Mouse (Mus musculus) liver, embryonic 16.5 days (tissue): Measurements from ENCODE around the gene Mettl21c. TPM values are rescaled to one million over a fixed set of nuclear protein-coding genes. Genes with fewer than 3 reads are reported as not detected.

ENCODE experiments used
- ATAC-seq: fragments of 200-750 bp; cut with Nextera tagmentation; 2 replicates; pipeline ENCODE4 v1.8.0; 2017; ENCODE audit warnings: low read depth, mild to moderate bottlenecking, moderate number of reproducible peaks, moderate library complexity
- H3K27ac ChIP-seq: fragments of 300-500 bp; sonication (generic); 2 replicates; pipeline ENCODE4 v1.5.1; 2014; ENCODE audit warnings: mild to moderate bottlenecking, low read length
- H3K27me3 ChIP-seq: fragments of 300-500 bp; sonication (generic); 2 replicates; pipeline ENCODE4 v1.6.1; 2014; ENCODE audit warnings: low read depth, low read length, mixed read lengths; ENCODE audit not compliant: control insufficient read depth, insufficient read depth
- H3K36me3 ChIP-seq: fragments of 300-500 bp; sonication (generic); 2 replicates; pipeline ENCODE4 v1.6.1; 2014; ENCODE audit warnings: mild to moderate bottlenecking; ENCODE audit not compliant: control insufficient read depth, insufficient read depth
- H3K4me1 ChIP-seq: fragments of 300-500 bp; sonication (generic); 2 replicates; pipeline ENCODE4 v1.6.1; 2014; ENCODE audit warnings: low read depth, low read length, mixed read lengths; ENCODE audit not compliant: control insufficient read depth
- H3K4me2 ChIP-seq: fragments of 300-500 bp; sonication (generic); 2 replicates; pipeline ENCODE4 v1.6.1; 2014; ENCODE audit warnings: low read depth, low read length, mixed read lengths
- H3K4me3 ChIP-seq: fragments of 300-500 bp; sonication (generic); 2 replicates; pipeline ENCODE4 v1.5.1; 2014; ENCODE audit warnings: low read depth, mild to moderate bottlenecking, low read length
- H3K9ac ChIP-seq: fragments of 300-500 bp; sonication (generic); 2 replicates; pipeline ENCODE4 v1.6.1; 2014; ENCODE audit warnings: low read depth, low read length
- H3K9me3 ChIP-seq: fragments of 300-500 bp; sonication (generic); replicated peaks from 2 replicates; pipeline ENCODE4 v1.6.1; 2016; ENCODE audit warnings: low read length; ENCODE audit not compliant: control insufficient read depth
- WGBS: fragments of 180-500 bp; shearing (Covaris S2); extraction: QIAGEN DNeasy Blood & Tissue Kit; methylation state at CpG from one replicate; pipeline ENCODE4 v1.1.7; 2014; ENCODE audit not compliant: insufficient replicate concordance; 5-methylcytosine and 5-hydroxymethylcytosine counted together
- polyA plus RNA-seq: library from polyadenylated mRNA; unstranded; fragments of >200 nt; fragmentation: Nextera tagmentation; extraction: Ambion mirVana; gene quantifications from 2 replicates; pipeline ENCODE4 v1.2.1, GENCODE M21; 2015

The Mettl21c gene
- polyA plus RNA-seq, 1 experiment from 2014 or later: 0.11 TPM

DNA sequence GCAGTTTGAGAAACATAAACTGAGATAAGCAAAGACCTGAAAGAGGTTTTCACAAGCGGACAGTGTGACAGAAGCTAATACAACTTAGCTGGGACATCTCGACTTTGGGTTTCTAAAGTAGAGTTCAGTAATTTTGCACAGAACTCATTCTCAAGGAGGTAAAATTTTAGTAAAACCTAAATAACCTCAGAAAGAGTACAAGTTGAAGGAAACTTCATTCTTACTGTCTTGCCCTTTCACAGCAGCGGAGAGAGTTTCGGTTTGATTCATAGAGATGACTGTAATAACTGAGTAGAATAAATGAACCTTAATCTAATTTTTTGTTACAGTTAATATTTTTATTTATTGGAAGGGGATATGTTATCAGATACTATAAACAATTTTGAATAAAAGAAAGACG lies 13.1 kb upstream of the Mettl21c start:
- Histone ChIP-seq H3K27ac (no peak overlapping the region), H3K9me3 (no peaks in the 10 kb centered on the region), H3K4me1 (no peaks in the 10 kb centered on the region), H3K36me3 (no peaks in the 10 kb centered on the region), H3K4me3 (no peak overlapping the region), H3K4me2 (no peak overlapping the region), H3K27me3 (no peaks in the 10 kb centered on the region), H3K9ac (no peak overlapping the region)
- 74% methylated on average over 5 of the region's 5 CpGs for WGBS
- no peak for ATAC-seq

DNA sequence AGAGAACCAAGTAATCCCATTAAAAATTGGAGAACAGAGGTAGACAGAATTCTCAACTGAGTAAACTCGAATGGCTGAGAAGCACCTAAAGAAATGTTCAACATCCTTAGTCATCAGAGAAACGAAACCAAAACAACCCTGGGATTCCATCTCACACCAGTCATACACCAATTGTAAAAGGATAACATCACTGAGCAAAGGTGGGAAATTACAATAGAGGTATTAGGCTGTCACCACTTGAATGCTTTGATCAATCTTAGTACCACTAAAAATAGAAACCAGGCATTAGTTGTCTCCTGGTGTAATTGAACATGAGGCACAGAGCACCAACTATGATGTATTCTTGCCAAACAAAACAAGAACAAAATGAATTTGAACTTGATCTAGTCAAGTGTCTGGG lies 12.4 kb upstream of the Mettl21c start:
- Histone ChIP-seq H3K27me3 (no peaks in the 10 kb centered on the region), H3K4me1 (no peaks in the 10 kb centered on the region), H3K36me3 (no peaks in the 10 kb centered on the region), H3K4me2 (no peak overlapping the region), H3K27ac (no peak overlapping the region), H3K9ac (no peak overlapping the region), H3K4me3 (no peak overlapping the region), H3K9me3 (no peaks in the 10 kb centered on the region)
- WGBS: 53% methylated on average over 2 of the region's 2 CpGs
- no peak for ATAC-seq

DNA sequence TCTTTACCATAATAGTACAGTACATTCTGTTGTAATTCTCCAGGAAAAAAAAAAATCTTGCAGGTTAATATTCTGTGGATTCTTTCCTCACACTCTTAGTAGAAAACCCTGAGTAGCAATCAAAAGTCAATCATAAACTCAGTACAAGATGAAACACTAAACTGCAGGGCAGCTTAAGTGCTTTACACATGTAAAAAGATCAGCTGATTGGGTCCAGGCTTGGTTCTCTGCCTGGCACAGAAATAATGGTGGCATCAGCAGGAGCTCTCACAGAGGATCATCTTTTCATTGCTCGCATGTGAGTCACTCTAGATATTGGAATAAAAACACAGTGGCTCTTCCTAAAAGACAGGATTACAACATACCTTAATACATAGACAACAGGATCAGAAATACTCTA lies 7.8 kb upstream of the Mettl21c start:
- no peak for ATAC-seq

DNA sequence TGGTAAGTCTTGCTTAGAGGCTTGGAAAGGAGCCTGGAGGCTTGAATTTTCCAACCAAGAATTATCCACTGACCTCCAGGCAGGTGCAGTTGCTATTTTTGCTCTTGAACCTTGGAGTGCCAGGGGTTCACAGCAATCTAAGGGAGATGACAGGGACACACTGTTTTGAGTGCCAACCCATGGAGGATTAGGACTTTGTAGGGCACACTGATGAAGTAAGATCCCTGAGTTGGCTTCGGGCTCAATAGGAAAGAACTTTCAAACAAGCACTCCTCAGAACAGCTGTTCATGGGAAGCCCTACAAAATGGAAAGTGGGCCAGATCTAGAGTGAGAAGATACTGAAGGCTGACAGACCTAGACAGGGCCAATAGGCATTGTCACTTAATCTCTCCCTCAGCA lies 2.8 kb upstream of the Mettl21c start:
- no peaks in the 10 kb centered on the region for H3K36me3 ChIP-seq
- H3K27me3 ChIP-seq: no peaks in the 10 kb centered on the region
- no peaks in the 10 kb centered on the region for H3K4me1 ChIP-seq
- no peak overlapping the region for H3K4me3 ChIP-seq
- ATAC-seq: no peak
- 43% methylated on average over 1 of the region's 1 CpGs for WGBS
- H3K9ac ChIP-seq: no peak overlapping the region
- H3K27ac ChIP-seq: no peak overlapping the region
- H3K9me3 ChIP-seq: no peaks in the 10 kb centered on the region
- no peak overlapping the region for H3K4me2 ChIP-seq

More for the DNA sequence above, 7.8 kb upstream of the Mettl21c start:
- Histone ChIP-seq H3K4me1 (no peaks in the 10 kb centered on the region), H3K4me3 (no peak overlapping the region), H3K27ac (no peak overlapping the region), H3K9me3 (no peaks in the 10 kb centered on the region), H3K9ac (no peak overlapping the region), H3K4me2 (no peak overlapping the region), H3K36me3 (no peaks in the 10 kb centered on the region), H3K27me3 (no peaks in the 10 kb centered on the region)
- 53% methylated on average over 1 of the region's 1 CpGs for WGBS

DNA sequence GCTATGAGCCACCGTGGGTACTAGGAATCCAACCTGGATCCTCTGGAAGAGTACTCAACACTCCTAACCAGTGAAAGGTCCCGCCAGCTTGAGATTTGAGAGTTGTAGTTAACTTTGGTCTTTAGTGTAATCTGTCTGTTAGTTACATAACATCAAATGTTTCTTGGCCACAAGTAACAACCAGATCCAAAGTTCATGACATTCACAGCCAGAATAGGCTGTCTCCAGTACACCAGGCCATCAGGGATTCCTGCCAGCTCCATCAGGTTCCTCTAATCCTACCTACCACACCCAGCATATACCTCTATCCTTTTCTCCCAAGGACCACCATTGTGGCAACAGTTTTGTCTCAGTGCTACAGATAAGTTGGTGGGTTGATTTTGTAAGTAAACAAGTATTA lies 4.3 kb downstream of the Mettl21c start:
- Histone ChIP-seq H3K27me3 (no peaks in the 10 kb centered on the region), H3K4me3 (no peak overlapping the region), H3K4me2 (no peak overlapping the region), H3K4me1 (no peaks in the 10 kb centered on the region), H3K9me3 (no peaks in the 10 kb centered on the region), H3K36me3 (no peaks in the 10 kb centered on the region), H3K27ac (no peak overlapping the region), H3K9ac (no peak overlapping the region)
- no peak for ATAC-seq
- 71% methylated on average over 2 of the region's 2 CpGs for WGBS

DNA sequence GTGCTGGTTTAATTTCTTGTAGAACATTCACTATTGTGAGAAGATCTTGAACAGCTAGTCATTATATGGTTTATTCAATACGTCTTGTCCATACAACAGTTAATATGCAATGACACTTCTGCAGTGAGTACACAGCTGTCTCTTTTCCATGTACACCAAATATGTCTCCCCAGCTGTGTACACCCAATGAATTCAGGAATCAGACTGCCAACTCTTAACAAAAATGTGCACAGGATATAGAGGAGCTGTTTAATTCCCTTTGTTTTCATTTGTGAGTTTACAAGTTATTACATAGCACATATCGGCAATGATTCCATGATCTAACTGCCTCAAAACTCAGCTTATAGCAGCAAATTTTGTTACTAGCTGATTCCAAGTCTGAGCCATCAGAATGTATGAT lies 15.3 kb downstream of the Mettl21c start:
- Histone ChIP-seq H3K9ac (no peak overlapping the region), H3K27me3 (no peaks in the 10 kb centered on the region), H3K4me1 (no peaks in the 10 kb centered on the region), H3K4me2 (no peak overlapping the region), H3K9me3 (no peaks in the 10 kb centered on the region), H3K27ac (no peak overlapping the region), H3K36me3 (no peaks in the 10 kb centered on the region), H3K4me3 (no peak overlapping the region)
- WGBS: 87% methylated on average over 2 of the region's 2 CpGs
- ATAC-seq: no peak

DNA sequence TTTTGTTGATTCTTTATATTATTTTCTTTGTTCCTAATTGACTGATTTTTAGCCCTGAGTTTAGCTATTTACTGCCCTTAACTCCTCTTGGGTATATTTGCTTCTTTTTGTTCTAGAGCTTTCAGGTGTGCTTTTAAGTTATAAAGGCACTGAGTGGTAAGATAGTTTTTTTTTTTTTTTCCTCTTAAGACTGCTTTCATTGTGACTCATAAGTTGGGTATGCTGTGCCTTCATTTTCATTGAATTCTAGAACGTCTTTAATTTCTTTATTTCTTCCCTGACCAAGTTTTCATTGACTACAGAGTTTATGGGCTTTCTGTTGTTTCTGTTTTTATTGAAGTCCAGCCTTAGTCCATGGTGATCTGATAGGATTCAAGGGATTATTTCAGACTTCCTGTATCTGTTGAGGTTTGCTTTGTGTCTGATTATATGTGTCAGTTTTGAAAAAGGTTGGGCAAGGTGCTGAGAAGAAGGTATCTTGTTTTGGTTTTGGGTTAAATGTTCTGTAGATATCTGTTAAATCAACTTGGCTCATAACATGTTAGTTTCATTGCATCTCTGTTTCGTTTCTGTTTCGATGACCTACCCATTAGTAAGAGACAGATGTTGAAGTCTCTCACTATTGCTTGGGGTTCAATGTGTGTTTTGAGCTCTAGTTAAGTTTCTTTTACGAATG lies 22.8 kb downstream of the Mettl21c start:
- Histone ChIP-seq H3K4me1 (no peaks in the 10 kb centered on the region), H3K4me3 (no peak overlapping the region), H3K27ac (no peak overlapping the region), H3K4me2 (no peak overlapping the region), H3K36me3 (peaks cover 21% of the 10 kb centered on the region), H3K9ac (no peak overlapping the region), H3K9me3 (no peaks in the 10 kb centered on the region), H3K27me3 (no peaks in the 10 kb centered on the region)
- ATAC-seq: no peak
- 75% methylated on average over 4 of the region's 4 CpGs for WGBS

DNA sequence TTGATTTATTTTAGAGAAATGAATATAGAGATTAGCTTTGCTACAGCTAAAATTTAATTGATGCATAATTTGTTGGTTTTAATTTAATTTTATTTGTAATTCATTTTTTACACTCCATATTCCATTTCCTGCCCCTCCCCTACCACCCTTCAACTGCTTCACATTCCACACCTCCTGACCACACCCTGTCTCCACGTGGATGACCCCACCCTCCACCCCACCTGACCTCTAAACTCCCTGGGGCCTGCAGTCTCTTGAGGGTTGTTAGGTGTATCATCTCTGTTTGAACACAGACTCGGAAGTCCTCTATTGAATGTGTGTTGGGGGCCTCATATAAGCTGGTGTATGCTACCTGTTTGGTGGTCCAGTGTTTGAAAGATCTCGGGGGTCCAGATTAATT lies 48.7 kb downstream of the Mettl21c start:
- ATAC-seq: no peak
- H3K27ac ChIP-seq: no peak overlapping the region
- H3K9me3 ChIP-seq: no peaks in the 10 kb centered on the region
- H3K36me3 ChIP-seq: peaks cover 18% of the 10 kb centered on the region
- no peaks in the 10 kb centered on the region for H3K27me3 ChIP-seq
- WGBS: 52% methylated on average over 3 of the region's 3 CpGs
- no peak overlapping the region for H3K4me3 ChIP-seq
- H3K4me1 ChIP-seq: no peaks in the 10 kb centered on the region
- no peak overlapping the region for H3K4me2 ChIP-seq
- H3K9ac ChIP-seq: no peak overlapping the region

DNA sequence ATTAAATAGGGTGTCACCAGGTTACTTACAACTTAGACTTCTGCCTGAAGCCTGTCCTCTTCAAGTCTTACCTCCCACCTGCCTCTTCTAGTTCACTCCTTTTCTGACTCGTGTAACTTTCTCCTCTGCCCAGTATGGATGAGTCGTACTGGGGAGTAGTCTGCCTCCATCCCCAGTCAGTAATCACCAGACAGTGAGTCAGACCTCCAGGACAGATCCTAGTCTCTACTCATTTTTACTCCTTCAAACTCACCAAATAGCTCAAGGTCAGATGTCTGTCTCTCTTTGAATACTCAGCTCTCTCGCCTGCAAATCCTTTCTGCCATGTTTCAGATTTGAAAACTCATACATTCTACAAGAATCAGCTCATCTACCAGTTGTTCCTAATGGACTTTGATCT lies 50.5 kb downstream of the Mettl21c start:
- 75% methylated on average over 3 of the region's 3 CpGs for WGBS
- H3K27me3 ChIP-seq: no peaks in the 10 kb centered on the region
- ATAC-seq: no peak
- H3K36me3 ChIP-seq: peaks cover 14% of the 10 kb centered on the region
- H3K27ac ChIP-seq: no peak overlapping the region
- no peaks in the 10 kb centered on the region for H3K4me1 ChIP-seq
- no peak overlapping the region for H3K9ac ChIP-seq
- no peak overlapping the region for H3K4me2 ChIP-seq
- H3K4me3 ChIP-seq: no peak overlapping the region
- no peaks in the 10 kb centered on the region for H3K9me3 ChIP-seq
